Mouse (Mus musculus) urinary bladder, postnatal 14 days (tissue): ENCODE results near the gene Tab1.

Source experiments
- DNase-seq: peaks from one replicate; pipeline ENCODE4 v3.0.0; 2021; ENCODE audit warnings: low spot score

Gene Tab1

DNA sequence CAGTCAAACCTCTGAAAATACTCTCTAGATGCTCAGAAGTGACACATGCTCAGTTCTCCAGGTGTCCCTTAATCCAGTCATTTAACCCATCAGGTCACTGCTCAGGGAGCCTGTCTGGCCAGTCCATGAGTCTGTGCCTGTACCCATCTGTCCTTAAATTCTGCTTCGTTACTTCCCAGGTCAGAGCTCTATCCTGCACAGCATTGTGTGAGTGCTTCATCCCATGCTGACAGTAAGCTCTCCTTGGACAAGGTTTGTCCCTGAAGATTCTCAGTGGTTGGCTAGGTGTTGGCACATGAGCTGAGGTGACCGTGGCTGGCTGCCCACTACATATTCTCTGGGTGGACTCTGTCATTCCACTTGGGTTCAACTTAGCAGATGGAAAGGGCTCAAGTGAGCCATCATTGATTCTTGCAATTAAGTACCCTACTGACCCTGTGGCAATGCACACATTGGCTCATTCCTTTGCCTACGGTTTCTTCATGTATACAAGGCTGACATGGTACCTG lies 73.2 kb downstream of the Tab1 start:
- no peak for DNase-seq

DNA sequence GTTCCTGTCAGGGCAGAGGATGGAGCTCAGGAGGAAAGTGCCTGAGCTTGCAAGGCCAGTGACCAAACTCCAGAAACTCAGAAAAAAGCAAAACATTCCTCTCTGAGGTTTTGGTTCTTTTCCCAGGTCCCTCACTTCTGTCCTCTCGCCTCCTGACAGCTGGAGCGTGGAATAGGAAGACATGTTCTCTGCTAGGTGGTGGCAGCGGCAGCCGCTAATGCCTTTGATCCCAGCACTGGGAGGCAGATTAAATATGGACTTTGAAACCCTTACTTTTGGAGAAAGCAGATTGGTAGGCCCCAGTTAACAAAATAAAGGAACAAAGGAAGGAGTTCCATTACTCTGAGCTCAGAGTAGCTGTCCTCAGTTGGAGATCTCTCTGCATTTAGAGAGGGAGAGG lies 75.5 kb downstream of the Tab1 start:
- DNase-seq: no peak
